Mouse (Mus musculus): ENCODE data around the gene Ddx21. TPM values are rescaled to one million over a fixed set of nuclear protein-coding genes. Genes with fewer than 3 reads are reported as not detected.

Gene Ddx21
- polyA plus RNA-seq, 1 experiment from 2014 or later, result 35.1 TPM

- no peak overlapping the region for H3K27ac ChIP-seq (replicated peaks)
- H3K27me3 ChIP-seq (replicated peaks; ENCODE audit: low read depth, poor library complexity, severe bottlenecking), result no peaks in the 10 kb centered on the region
- no peaks in the 10 kb centered on the region for H3K36me3 ChIP-seq (replicated peaks)
- H3K9me3 ChIP-seq, result no peaks in the 10 kb centered on the region
- H3K4me3 ChIP-seq, result no peak overlapping the region
- WGBS, result 62% methylated on average over 2 of the region's 2 CpGs
- no peak for DNase-seq (ENCODE audit: low spot score)
- no peaks in the 10 kb centered on the region for H3K4me1 ChIP-seq
Measured at GRCm38 (mm10) chr10:62532832-62533231, 69.2 kb downstream of the Ddx21 start.

Other genes with a start within 250 kb of the Ddx21 start
- gene Hk1, start 222.4 kb downstream of the Ddx21 start, polyA plus RNA-seq (2016; fragmentation: Nextera tagmentation; extraction: Ambion mirVana), result 29.1 and 31.7 TPM in 2 replicates
- gene Hkdc1, start 179.8 kb downstream of the Ddx21 start, polyA plus RNA-seq (2016; fragmentation: Nextera tagmentation; extraction: Ambion mirVana), result 0.34 and 0.69 TPM in 2 replicates
- gene 4930507D05Rik, start 152.8 kb downstream of the Ddx21 start, polyA plus RNA-seq (2016; fragmentation: Nextera tagmentation; extraction: Ambion mirVana), result 0.90 and 1.2 TPM in 2 replicates
- 28.5 and 32.4 TPM in 2 replicates for gene Supv3l1, start 152.5 kb downstream of the Ddx21 start, polyA plus RNA-seq (2016; fragmentation: Nextera tagmentation; extraction: Ambion mirVana)
- gene Vps26a, start 115.5 kb downstream of the Ddx21 start, polyA plus RNA-seq (2016; fragmentation: Nextera tagmentation; extraction: Ambion mirVana), result 83.2 and 84.7 TPM in 2 replicates
- gene Srgn, start 74.8 kb downstream of the Ddx21 start, polyA plus RNA-seq (2016; fragmentation: Nextera tagmentation; extraction: Ambion mirVana), result 2.0 and 3.3 TPM in 2 replicates
- gene Kif1bp, start 23.8 kb downstream of the Ddx21 start, polyA plus RNA-seq (2016; fragmentation: Nextera tagmentation; extraction: Ambion mirVana), result 34.3 and 35.5 TPM in 2 replicates
- gene Ddx50, start 48.9 kb upstream of the Ddx21 start, polyA plus RNA-seq (2016; fragmentation: Nextera tagmentation; extraction: Ambion mirVana), result 110 and 120 TPM in 2 replicates
- gene Stox1, start 123.8 kb upstream of the Ddx21 start, polyA plus RNA-seq (2016; fragmentation: Nextera tagmentation; extraction: Ambion mirVana), result 2.5 and 3.1 TPM in 2 replicates
- gene Ccar1, start 190.0 kb upstream of the Ddx21 start, polyA plus RNA-seq (2016; fragmentation: Nextera tagmentation; extraction: Ambion mirVana), result 173 and 174 TPM in 2 replicates